In the genomic region with DNA sequence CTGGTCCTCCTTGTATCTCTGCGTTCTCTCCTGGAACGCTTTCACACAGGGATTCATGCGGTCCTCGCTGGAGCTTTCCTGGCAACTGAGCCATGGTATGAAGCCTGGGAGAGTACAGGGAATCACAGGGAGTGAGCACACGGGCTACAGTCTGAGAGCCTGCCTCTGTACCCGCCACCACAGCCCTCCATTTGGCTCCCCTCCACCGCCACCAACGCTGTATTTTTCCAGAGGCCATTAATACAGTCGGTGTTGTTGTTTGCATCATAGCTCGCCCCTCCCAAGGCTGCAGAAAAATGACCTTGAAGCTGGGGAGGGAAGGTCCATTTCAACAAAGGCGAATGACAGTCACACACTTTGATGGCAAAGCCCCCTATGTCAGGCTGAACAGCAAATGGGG, we compare ENCODE assay signal across 20 mouse cellular contexts. TPM values are rescaled to one million over a fixed set of nuclear protein-coding genes. Genes with fewer than 3 reads are reported as not detected.
DNase-seq lines count a peak whose midpoint lies in the region; ATAC-seq and TF ChIP-seq lines count a peak whose summit lies in the region.
"Had no signal": no experiment of that assay in that cellular context is flagged by ENCODE, and none has a peak within 500 bp of the region (broad histone marks: within the 10 kb centered on the region; RNA-seq: fewer than 3 reads in every experiment).

No protein-coding gene starts in this region.

- H3K36me3 ChIP-seq in forebrain, embryonic 13.5 days (ENCODE audit: poor library complexity, severe bottlenecking) = no peaks in the 10 kb centered on the region
- no peaks in the 10 kb centered on the region for H3K36me3 ChIP-seq in forebrain, embryonic 11.5 days (ENCODE audit: control insufficient read depth, insufficient read depth, low read length)
- H3K36me3 ChIP-seq in forebrain, embryonic 14.5 days (ENCODE audit: control insufficient read depth, insufficient read depth, low read length) = no peaks in the 10 kb centered on the region
- no peaks in the 10 kb centered on the region for H3K36me3 ChIP-seq in hindbrain, postnatal 0 days (ENCODE audit: insufficient read depth, low read length)
- H3K36me3 ChIP-seq: embryonic facial prominence, embryonic 10.5 days; intestine, embryonic 15.5 days; limb, embryonic 15.5 days had no signal

- H3K4me2 ChIP-seq in forebrain, embryonic 13.5 days = no peak overlapping the region
- H3K4me2 ChIP-seq in forebrain, embryonic 11.5 days (ENCODE audit: low read depth, low read length, severe bottlenecking) = no peak overlapping the region
- no peak overlapping the region for H3K4me2 ChIP-seq in forebrain, embryonic 14.5 days (ENCODE audit: low read length)
- H3K4me2 ChIP-seq in hindbrain, postnatal 0 days (ENCODE audit: low read depth, low read length) = no peak overlapping the region
- H3K4me2 ChIP-seq: intestine, embryonic 15.5 days; limb, embryonic 15.5 days had no signal

- 0 out of 2 replicates have a peak overlapping the region, but pooled peaks have one; percentile 21 for H3K9ac ChIP-seq in forebrain, embryonic 13.5 days
- H3K9ac ChIP-seq in forebrain, embryonic 11.5 days (ENCODE audit: low read length) = no peak overlapping the region
- H3K9ac ChIP-seq in forebrain, embryonic 14.5 days (ENCODE audit: low read length) = no peak overlapping the region
- H3K9ac ChIP-seq in hindbrain, postnatal 0 days (replicated peaks; ENCODE audit: low read length) = no peak overlapping the region
- H3K9ac ChIP-seq: intestine, embryonic 15.5 days; limb, embryonic 15.5 days had no signal

- H3K4me1 ChIP-seq in forebrain, embryonic 13.5 days = peaks cover 8% of the 10 kb centered on the region; the same call in 1 of the 2 replicates
- no peaks in the 10 kb centered on the region for H3K4me1 ChIP-seq in forebrain, embryonic 11.5 days (replicated peaks; ENCODE audit: control insufficient read depth, insufficient read depth, low read length)
- no peaks in the 10 kb centered on the region for H3K4me1 ChIP-seq in forebrain, embryonic 14.5 days (ENCODE audit: control insufficient read depth, insufficient read depth, low read length)
- H3K4me1 ChIP-seq in hindbrain, postnatal 0 days (ENCODE audit: insufficient read depth, low read length) = peaks cover 8% of the 10 kb centered on the region
- H3K4me1 ChIP-seq: intestine, embryonic 15.5 days; limb, embryonic 15.5 days had no signal

- H3K27me3 ChIP-seq in forebrain, embryonic 13.5 days = no peaks in the 10 kb centered on the region
- no peaks in the 10 kb centered on the region for H3K27me3 ChIP-seq in forebrain, embryonic 11.5 days (ENCODE audit: control insufficient read depth, insufficient read depth, low read length)
- H3K27me3 ChIP-seq in forebrain, embryonic 14.5 days (replicated peaks; ENCODE audit: control insufficient read depth, insufficient read depth, low read length) = no peaks in the 10 kb centered on the region
- H3K27me3 ChIP-seq in hindbrain, postnatal 0 days (ENCODE audit: insufficient read depth, low read length) = no peaks in the 10 kb centered on the region
- H3K27me3 ChIP-seq: intestine, embryonic 15.5 days; limb, embryonic 15.5 days had no signal

- 62% methylated on average over 11 of the region's 11 CpGs for WGBS in forebrain, embryonic 13.5 days
- WGBS in forebrain, embryonic 11.5 days = 84% methylated on average over 11 of the region's 11 CpGs
- WGBS in forebrain, embryonic 14.5 days = 61% methylated on average over 11 of the region's 11 CpGs
- WGBS in hindbrain, postnatal 0 days = 45% methylated on average over 11 of the region's 11 CpGs

- H3K27ac ChIP-seq in forebrain, embryonic 13.5 days = peak overlapping the region; percentile 57
- no peak overlapping the region for H3K27ac ChIP-seq in forebrain, embryonic 11.5 days (ENCODE audit: low read depth, low read length)
- H3K27ac ChIP-seq in forebrain, embryonic 14.5 days (ENCODE audit: low read depth, low read length) = peak overlapping the region; percentile 56; the same call in 1 of the 2 replicates
- no peak overlapping the region for H3K27ac ChIP-seq in hindbrain, postnatal 0 days
- H3K27ac ChIP-seq: embryonic facial prominence, embryonic 10.5 days; gastrocnemius, adult 2 months; intestine, embryonic 15.5 days; kidney, postnatal 0 days; limb, embryonic 15.5 days; macrophage; stomach, postnatal 0 days had no signal

- no peak for DNase-seq in forebrain, embryonic 11.5 days (ENCODE audit: low spot score)
- DNase-seq in adrenal gland, postnatal 10 days = peak; percentile 46
- peak; percentile 44 for DNase-seq in forebrain, embryonic 14.5 days (ENCODE audit: low spot score)
- peak; percentile 24 for DNase-seq in hindbrain, postnatal 0 days (ENCODE audit: low spot score)
- no peak for DNase-seq in testis, postnatal 10 days (ENCODE audit: low spot score)
- DNase-seq in spleen, adult 18-20 months = no peak
- DNase-seq: cerebellum, postnatal 36 days; gastrocnemius, adult 2 months; heart, adult 18-20 months; lung, adult 18-20 months; thymus, postnatal 25 days had no signal

- TF ChIP-seq CTCF in hindbrain, postnatal 0 days (IDR thresholded peaks at IDR 0.05; ENCODE audit: low read depth) = no peak

- H3K4me3 ChIP-seq in forebrain, embryonic 13.5 days = no peak overlapping the region
- H3K4me3 ChIP-seq in forebrain, embryonic 11.5 days (ENCODE audit: low read depth, low read length) = no peak overlapping the region
- no peak overlapping the region for H3K4me3 ChIP-seq in forebrain, embryonic 14.5 days (ENCODE audit: low read depth, low read length)
- H3K4me3 ChIP-seq in hindbrain, postnatal 0 days (ENCODE audit: low read length) = no peak overlapping the region
- H3K4me3 ChIP-seq: embryonic facial prominence, embryonic 10.5 days; gastrocnemius, adult 2 months; intestine, embryonic 15.5 days; limb, embryonic 15.5 days had no signal

- no peaks in the 10 kb centered on the region for H3K9me3 ChIP-seq in forebrain, embryonic 13.5 days (replicated peaks)
- no peaks in the 10 kb centered on the region for H3K9me3 ChIP-seq in forebrain, embryonic 11.5 days (ENCODE audit: control insufficient read depth, low read length)
- no peaks in the 10 kb centered on the region for H3K9me3 ChIP-seq in forebrain, embryonic 14.5 days (replicated peaks; ENCODE audit: control insufficient read depth, low read length)
- H3K9me3 ChIP-seq in hindbrain, postnatal 0 days (ENCODE audit: low read length) = no peaks in the 10 kb centered on the region
- H3K9me3 ChIP-seq: embryonic facial prominence, embryonic 10.5 days; intestine, embryonic 15.5 days; limb, embryonic 15.5 days had no signal

- 0 out of 2 replicates have a peak, but pooled peaks have one; percentile 61 for ATAC-seq in forebrain, embryonic 13.5 days
- no peak for ATAC-seq in forebrain, embryonic 11.5 days (replicated peaks; ENCODE audit: low FRiP score)
- 0 out of 2 replicates have a peak, but pooled peaks have one; percentile 15 for ATAC-seq in forebrain, embryonic 14.5 days
- ATAC-seq in hindbrain, postnatal 0 days = no peak
- ATAC-seq: intestine, embryonic 15.5 days had no signal

RNA-seq across cellular contexts. Expression of gene 1700019N19Rik, which starts 5.1 kb away (rescaled TPM):
- polyA plus RNA-seq in forebrain, embryonic 13.5 days (2015; fragmentation: Nextera tagmentation; extraction: Ambion mirVana) = not detected in 2 replicates
- polyA plus RNA-seq in forebrain, embryonic 11.5 days (2014; fragmentation: Nextera tagmentation; extraction: Ambion mirVana) = not detected in 2 replicates
- total RNA-seq in adrenal gland, postnatal 10 days (2021) = not detected
- not detected in 2 replicates for polyA plus RNA-seq in forebrain, embryonic 14.5 days (2014; fragmentation: Nextera tagmentation; extraction: Ambion mirVana)
- total RNA-seq in hindbrain, postnatal 0 days (2014; rRNA removed) = not detected in 2 replicates
- not detected in 2 replicates for polyA plus RNA-seq in hindbrain, postnatal 0 days (2015; fragmentation: Nextera tagmentation; extraction: Ambion mirVana)
- total RNA-seq: gastrocnemius, adult 2 months; heart, adult 18-20 months; left cerebral cortex, postnatal 14 days had no signal
- polyA plus RNA-seq: heart, embryonic 16.5 days; intestine, embryonic 15.5 days; kidney, postnatal 0 days; limb, embryonic 15.5 days; macrophage had no signal

RNA-seq across cellular contexts. Expression of gene Pnliprp2, which starts 29.7 kb away (rescaled TPM):
- polyA plus RNA-seq in forebrain, embryonic 13.5 days (2015; fragmentation: Nextera tagmentation; extraction: Ambion mirVana) = 0.21 TPM in 1 of 2 replicates, not detected in the other
- not detected in 2 replicates for polyA plus RNA-seq in forebrain, embryonic 11.5 days (2014; fragmentation: Nextera tagmentation; extraction: Ambion mirVana)
- not detected for total RNA-seq in adrenal gland, postnatal 10 days (2021)
- polyA plus RNA-seq in forebrain, embryonic 14.5 days (2014; fragmentation: Nextera tagmentation; extraction: Ambion mirVana) = 0.22 and 0.63 TPM in 2 replicates
- not detected in 2 replicates for total RNA-seq in hindbrain, postnatal 0 days (2014; rRNA removed)
- not detected in 2 replicates for polyA plus RNA-seq in hindbrain, postnatal 0 days (2015; fragmentation: Nextera tagmentation; extraction: Ambion mirVana)
- total RNA-seq: gastrocnemius, adult 2 months; heart, adult 18-20 months; left cerebral cortex, postnatal 14 days had no signal
- polyA plus RNA-seq: embryonic facial prominence, embryonic 10.5 days; macrophage had no signal

Comparison
In these comparisons a context has a peak if more than half of its experiments do, and no peak if none do; other contexts are left out.
1. ATAC-seq: peak in forebrain, embryonic 13.5 days (single experiment) and forebrain, embryonic 14.5 days (single experiment); none in forebrain, embryonic 11.5 days (single experiment) and hindbrain, postnatal 0 days (single experiment).
2. H3K27ac ChIP-seq: peak in forebrain, embryonic 13.5 days (single experiment) and forebrain, embryonic 14.5 days (single experiment); none in forebrain, embryonic 11.5 days (single experiment) and hindbrain, postnatal 0 days (single experiment).
3. DNase-seq: peak in adrenal gland, postnatal 10 days (single experiment), forebrain, embryonic 14.5 days (single experiment) and hindbrain, postnatal 0 days (single experiment); none in forebrain, embryonic 11.5 days (single experiment), testis, postnatal 10 days (single experiment) and spleen, adult 18-20 months (0 of 2).